Mouse (Mus musculus) lung, embryonic 16.5 days (tissue): ENCODE data around the gene Man1c1. TPM values are rescaled to one million over a fixed set of nuclear protein-coding genes. Genes with fewer than 3 reads are reported as not detected.

Source experiments
- ATAC-seq: fragments of 200-750 bp; cut with Nextera tagmentation; 2 replicates; pipeline ENCODE4 v1.8.0; 2017; ENCODE audit warnings: low read depth, mild to moderate bottlenecking, moderate library complexity
- H3K27ac ChIP-seq: fragments of 300-500 bp; sonication (generic); 2 replicates; pipeline ENCODE4 v1.5.1; 2014; ENCODE audit warnings: mild to moderate bottlenecking, control low read depth, low read length
- H3K27me3 ChIP-seq: fragments of 300-500 bp; sonication (generic); 2 replicates; pipeline ENCODE4 v1.6.1; 2014; ENCODE audit warnings: low read depth, low read length, mixed read lengths; ENCODE audit not compliant: control insufficient read depth, insufficient read depth
- H3K36me3 ChIP-seq: fragments of 300-500 bp; sonication (generic); 2 replicates; pipeline ENCODE4 v1.6.1; 2014; ENCODE audit warnings: low read length; ENCODE audit not compliant: control insufficient read depth, insufficient read depth
- H3K4me1 ChIP-seq: fragments of 300-500 bp; sonication (generic); replicated peaks from 2 replicates; pipeline ENCODE4 v1.6.1; 2014; ENCODE audit warnings: low read length, mixed read lengths; ENCODE audit not compliant: control insufficient read depth, insufficient read depth
- H3K4me2 ChIP-seq: fragments of 300-500 bp; sonication (generic); 2 replicates; pipeline ENCODE4 v1.6.1; 2014; ENCODE audit warnings: low read depth, low read length, control low read depth
- H3K4me3 ChIP-seq: fragments of 300-500 bp; sonication (generic); 2 replicates; pipeline ENCODE4 v1.5.1; 2014; ENCODE audit warnings: mild to moderate bottlenecking, low read length, control low read depth
- H3K9ac ChIP-seq: fragments of 300-500 bp; sonication (generic); 2 replicates; pipeline ENCODE4 v1.6.1; 2014; ENCODE audit warnings: low read length, control low read depth
- H3K9me3 ChIP-seq: fragments of 300-500 bp; sonication (generic); 2 replicates; pipeline ENCODE4 v1.6.1; 2016; ENCODE audit warnings: low read length; ENCODE audit not compliant: control insufficient read depth
- WGBS: fragments of 180-500 bp; shearing (Covaris S2); extraction: QIAGEN DNeasy Blood & Tissue Kit; methylation state at CpG from one replicate; pipeline ENCODE4 v1.1.7; 2014; 5-methylcytosine and 5-hydroxymethylcytosine counted together
- polyA plus RNA-seq: library from polyadenylated mRNA; unstranded; fragments of >200 nt; fragmentation: Nextera tagmentation; extraction: Ambion mirVana; gene quantifications from 2 replicates; pipeline ENCODE4 v1.2.1, GENCODE M21; 2015

Gene Man1c1
- polyA plus RNA-seq, 1 experiment from 2014 or later = 2.1 TPM

GRCm38 (mm10) chr4:134534932-134535786 lies 168.9 kb downstream of the Man1c1 start, which contains the start of gene Mtfr1l:
Gene Mtfr1l, minus strand, starts transcription at chr4:134535387.
- peaks cover 6% of the 10 kb centered on the region for H3K36me3 ChIP-seq
- no peaks in the 10 kb centered on the region for H3K27me3 ChIP-seq
- H3K4me3 ChIP-seq = peak within 1 kb of the TSS; percentile 94
- ATAC-seq = peak; percentile 98
- peak within 1 kb of the TSS; percentile 96 for H3K4me2 ChIP-seq
- peak within 1 kb of the TSS; percentile 91 for H3K27ac ChIP-seq
- H3K9ac ChIP-seq = peak within 1 kb of the TSS; percentile 90
- peaks cover 26% of the 10 kb centered on the region for H3K4me1 ChIP-seq
- no peaks in the 10 kb centered on the region for H3K9me3 ChIP-seq
- WGBS = under 1% methylated on average over 67 of the region's 71 CpGs

GRCm38 (mm10) chr4:134534124-134534886 lies 169.8 kb downstream of the Man1c1 start:
- peak overlapping the region; percentile 94 for H3K4me3 ChIP-seq
- H3K4me1 ChIP-seq = peaks cover 26% of the 10 kb centered on the region
- under 1% methylated on average over 52 of the region's 57 CpGs for WGBS
- peak; percentile 16 for ATAC-seq
- H3K27me3 ChIP-seq = no peaks in the 10 kb centered on the region
- H3K4me2 ChIP-seq = peak overlapping the region; percentile 96
- H3K27ac ChIP-seq = peak overlapping the region; percentile 91
- H3K9ac ChIP-seq = peak overlapping the region; percentile 90
- peaks cover 10% of the 10 kb centered on the region for H3K36me3 ChIP-seq
- no peaks in the 10 kb centered on the region for H3K9me3 ChIP-seq

- no peaks in the 10 kb centered on the region for H3K9me3 ChIP-seq
- peak overlapping the region; percentile 96 for H3K4me2 ChIP-seq
- WGBS = 78% methylated on average over 4 of the region's 4 CpGs
- peak overlapping the region; percentile 94 for H3K4me3 ChIP-seq
- H3K9ac ChIP-seq = 0 out of 2 replicates have a peak overlapping the region, but pooled peaks have one; percentile 15
- H3K4me1 ChIP-seq = peaks cover 26% of the 10 kb centered on the region
- no peak overlapping the region for H3K27ac ChIP-seq
- no peaks in the 10 kb centered on the region for H3K27me3 ChIP-seq
- no peak for ATAC-seq
- peaks cover 16% of the 10 kb centered on the region for H3K36me3 ChIP-seq
Observed at GRCm38 (mm10) chr4:134533421-134533820, 170.7 kb downstream of the Man1c1 start.

GRCm38 (mm10) chr4:134532928-134533327 lies 171.2 kb downstream of the Man1c1 start:
- Histone ChIP-seq H3K4me2 (0 out of 2 replicates have a peak overlapping the region, but pooled peaks have one; percentile 6), H3K27me3 (no peaks in the 10 kb centered on the region), H3K9ac (0 out of 2 replicates have a peak overlapping the region, but pooled peaks have one; percentile 24), H3K9me3 (no peaks in the 10 kb centered on the region), H3K36me3 (peaks cover 19% of the 10 kb centered on the region), H3K4me1 (peaks cover 26% of the 10 kb centered on the region), H3K4me3 (no peak overlapping the region), H3K27ac (peak overlapping the region; percentile 79)
- no peak for ATAC-seq
- 58% methylated on average over 4 of the region's 4 CpGs for WGBS

GRCm38 (mm10) chr4:134526220-134526619 lies 177.9 kb downstream of the Man1c1 start:
- no peaks in the 10 kb centered on the region for H3K9me3 ChIP-seq
- H3K9ac ChIP-seq = no peak overlapping the region
- ATAC-seq = no peak
- no peak overlapping the region for H3K4me2 ChIP-seq
- H3K4me1 ChIP-seq = no peaks in the 10 kb centered on the region
- no peak overlapping the region for H3K27ac ChIP-seq
- H3K4me3 ChIP-seq = no peak overlapping the region
- no peaks in the 10 kb centered on the region for H3K27me3 ChIP-seq
- peaks cover 35% of the 10 kb centered on the region for H3K36me3 ChIP-seq
- WGBS = 79% methylated on average over 5 of the region's 5 CpGs

GRCm38 (mm10) chr4:134525806-134526205 lies 178.3 kb downstream of the Man1c1 start:
- H3K27me3 ChIP-seq = no peaks in the 10 kb centered on the region
- no peak overlapping the region for H3K9ac ChIP-seq
- H3K4me2 ChIP-seq = no peak overlapping the region
- ATAC-seq = no peak
- no peaks in the 10 kb centered on the region for H3K9me3 ChIP-seq
- 69% methylated on average over 5 of the region's 5 CpGs for WGBS
- H3K27ac ChIP-seq = no peak overlapping the region
- no peaks in the 10 kb centered on the region for H3K4me1 ChIP-seq
- H3K4me3 ChIP-seq = no peak overlapping the region
- H3K36me3 ChIP-seq = peaks cover 35% of the 10 kb centered on the region

GRCm38 (mm10) chr4:134523447-134523846 lies 180.6 kb downstream of the Man1c1 start:
- Histone ChIP-seq H3K27me3 (no peaks in the 10 kb centered on the region), H3K9me3 (no peaks in the 10 kb centered on the region), H3K4me2 (no peak overlapping the region), H3K36me3 (peaks cover 20% of the 10 kb centered on the region), H3K4me1 (no peaks in the 10 kb centered on the region), H3K9ac (no peak overlapping the region), H3K4me3 (no peak overlapping the region), H3K27ac (no peak overlapping the region)
- ATAC-seq = no peak
- WGBS = 77% methylated on average over 4 of the region's 4 CpGs

- ATAC-seq = no peak
Observed at GRCm38 (mm10) chr4:134519281-134519680, 184.8 kb downstream of the Man1c1 start.

GRCm38 (mm10) chr4:134518541-134518940 lies 185.5 kb downstream of the Man1c1 start:
- no peaks in the 10 kb centered on the region for H3K27me3 ChIP-seq
- H3K9ac ChIP-seq = no peak overlapping the region
- no peak overlapping the region for H3K4me2 ChIP-seq
- H3K4me3 ChIP-seq = no peak overlapping the region
- H3K27ac ChIP-seq = no peak overlapping the region
- no peaks in the 10 kb centered on the region for H3K9me3 ChIP-seq
- 85% methylated on average over 4 of the region's 4 CpGs for WGBS
- peaks cover 16% of the 10 kb centered on the region for H3K4me1 ChIP-seq
- no peak for ATAC-seq
- H3K36me3 ChIP-seq = peaks cover 2% of the 10 kb centered on the region; the same call in 1 of the 2 replicates

More at GRCm38 (mm10) chr4:134519281-134519680, 184.8 kb downstream of the Man1c1 start:
- Histone ChIP-seq H3K4me3 (no peak overlapping the region), H3K9ac (no peak overlapping the region), H3K27ac (no peak overlapping the region), H3K27me3 (no peaks in the 10 kb centered on the region), H3K36me3 (peaks cover 2% of the 10 kb centered on the region; the same call in 1 of the 2 replicates), H3K4me2 (no peak overlapping the region), H3K9me3 (no peaks in the 10 kb centered on the region), H3K4me1 (peaks cover 13% of the 10 kb centered on the region)
